Mouse (Mus musculus) left cerebral cortex, adult 11 months (tissue): ENCODE results near the gene Sae1.
"Not testable (repeated sequence)": the region's sequence is repeated elsewhere in the genome, so short reads cannot be mapped to it uniquely, and the experiment has no call there.

Experiments used
- DNase-seq: peaks from one replicate; pipeline ENCODE4 v3.0.0; 2022; ENCODE audit warnings: low spot score

Gene Sae1

DNA sequence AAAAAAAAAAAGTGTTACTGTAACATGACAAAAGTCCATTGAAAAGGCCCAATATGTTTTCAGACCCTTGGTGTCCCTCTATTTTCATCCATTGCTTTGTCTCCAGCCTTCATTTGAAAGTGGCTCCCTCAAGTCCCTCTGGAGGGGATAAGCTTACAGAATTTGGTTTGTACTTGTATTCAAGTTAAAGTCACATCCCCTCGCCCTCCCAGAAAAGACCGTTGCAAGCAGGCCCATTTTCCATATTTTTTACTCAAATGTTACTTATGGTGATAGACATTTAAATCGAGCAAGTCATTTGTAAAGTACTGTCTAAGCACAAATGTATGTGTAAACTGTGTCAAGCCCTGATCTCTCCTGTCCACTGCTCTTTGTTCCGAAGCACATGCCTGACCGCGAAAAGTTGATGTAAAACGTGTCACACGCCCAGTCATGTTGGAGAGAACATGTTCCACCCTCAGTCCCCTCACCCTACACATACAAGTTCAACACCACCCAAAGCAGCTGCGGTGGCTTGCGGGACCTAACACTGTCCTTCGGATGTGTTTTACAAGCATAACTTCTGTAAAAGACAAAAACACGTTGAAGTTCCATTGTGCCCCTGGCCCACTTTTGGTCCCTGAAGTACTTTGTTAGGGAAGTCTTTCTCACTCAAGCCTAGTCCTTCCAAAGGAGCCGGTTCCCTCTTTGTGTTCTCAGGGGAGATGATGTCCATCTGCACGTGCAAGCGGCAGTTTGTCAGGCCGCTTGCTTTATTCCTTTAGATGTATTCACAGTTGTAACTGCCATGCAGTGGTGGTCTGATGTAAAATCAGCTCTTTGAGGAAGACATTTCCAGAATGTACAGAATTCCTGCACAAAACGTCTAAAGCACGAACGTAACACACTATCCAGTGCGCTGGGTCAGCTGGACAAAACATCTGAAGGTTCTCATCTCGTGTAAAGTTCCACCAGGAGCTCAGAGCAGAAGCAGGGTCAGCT lies 15.7 kb upstream of the Sae1 start:
- DNase-seq = no peak

DNA sequence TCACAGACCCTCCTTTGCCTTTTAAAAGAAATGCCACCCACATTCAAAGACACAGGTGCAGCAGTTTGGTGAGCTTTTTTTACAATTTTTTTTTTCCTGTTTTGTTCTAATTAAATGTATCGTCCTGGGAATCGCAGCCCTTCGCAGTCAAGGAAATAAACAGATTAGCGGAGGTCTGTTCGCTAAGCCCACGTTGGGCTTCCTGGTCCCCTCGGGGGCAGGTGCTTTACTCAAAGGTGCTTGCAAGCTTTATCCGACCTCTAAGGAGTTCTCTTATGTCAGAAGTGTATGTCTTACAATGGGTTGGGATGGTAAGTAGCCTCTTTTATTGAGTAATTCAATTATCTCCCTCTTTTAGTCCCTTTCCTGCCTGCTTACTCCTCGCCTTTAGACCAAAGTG lies 14.8 kb upstream of the Sae1 start:
- DNase-seq = no peak

DNA sequence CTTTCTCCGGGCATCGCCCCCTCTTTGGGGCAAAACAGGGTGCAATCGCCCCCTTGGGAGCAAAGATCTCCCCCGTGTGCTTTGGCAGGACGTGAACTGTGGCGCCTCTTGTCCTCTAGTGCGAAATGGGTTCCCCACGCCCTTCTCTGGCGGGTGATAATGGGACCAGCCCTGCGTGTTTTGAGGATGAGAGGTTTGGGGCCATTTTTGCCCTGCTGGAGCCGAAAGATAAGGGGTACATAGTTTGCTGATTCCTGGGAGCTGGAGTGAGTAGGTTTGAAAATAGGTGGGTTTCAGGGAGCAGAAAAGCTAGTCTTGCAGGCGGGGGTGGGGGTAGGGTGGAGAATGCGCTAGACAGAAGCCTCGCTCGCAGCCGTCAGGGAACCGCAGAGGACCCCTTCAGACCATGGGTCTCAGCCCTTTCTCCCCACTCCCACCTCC lies 14.4 kb upstream of the Sae1 start:
- DNase-seq = no peak

DNA sequence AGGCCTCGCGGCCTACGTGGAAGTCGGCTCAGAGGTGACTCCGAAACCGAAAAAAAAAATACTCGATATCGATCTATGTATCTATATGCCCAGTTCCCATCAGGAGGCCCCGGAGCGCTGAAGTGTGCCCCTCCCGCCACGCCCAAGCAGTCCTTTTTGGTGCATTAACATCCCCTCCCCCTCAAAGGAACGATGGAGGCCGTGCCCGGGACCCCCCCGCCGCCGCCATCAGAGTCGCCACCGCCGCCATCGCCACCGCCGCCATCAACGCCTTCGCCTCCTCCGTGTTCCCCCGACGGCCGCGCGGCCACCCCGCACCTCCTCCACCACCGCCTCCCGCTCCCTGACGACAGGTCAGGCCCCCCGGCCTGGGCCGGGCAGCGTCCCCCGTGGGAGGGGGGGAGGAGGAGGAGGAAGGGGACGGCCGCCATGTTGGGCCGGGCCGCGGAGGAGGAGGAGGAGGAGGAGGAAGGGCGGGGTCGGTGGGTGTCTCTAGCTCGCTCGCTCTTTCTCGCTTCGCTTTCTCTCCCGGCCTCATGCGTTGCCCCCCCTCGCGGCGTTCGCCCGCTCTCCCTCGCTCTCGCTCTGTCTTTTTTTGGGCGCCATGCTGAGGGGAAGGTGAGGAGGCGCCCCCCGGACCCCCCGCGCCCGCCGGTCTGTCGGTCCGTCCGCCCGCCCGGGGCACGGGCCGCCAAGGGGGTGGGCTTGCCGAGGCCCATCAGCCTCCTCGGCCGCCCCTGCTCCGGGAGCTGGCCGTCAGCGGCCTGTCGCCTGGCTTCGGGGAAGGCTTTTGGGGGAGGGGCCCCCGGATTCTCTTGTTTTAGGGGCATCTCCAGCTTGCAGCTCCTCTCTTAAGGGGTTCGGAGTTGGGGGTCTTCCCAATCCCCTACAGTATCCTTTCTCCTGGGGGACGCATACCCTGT lies 13.3 kb upstream of the Sae1 start, which contains the start of gene Zc3h4:
Gene Zc3h4 (plus strand): TSS at position 222 of the 923 bp plus-strand sequence.
- peak; percentile 79 for DNase-seq

DNA sequence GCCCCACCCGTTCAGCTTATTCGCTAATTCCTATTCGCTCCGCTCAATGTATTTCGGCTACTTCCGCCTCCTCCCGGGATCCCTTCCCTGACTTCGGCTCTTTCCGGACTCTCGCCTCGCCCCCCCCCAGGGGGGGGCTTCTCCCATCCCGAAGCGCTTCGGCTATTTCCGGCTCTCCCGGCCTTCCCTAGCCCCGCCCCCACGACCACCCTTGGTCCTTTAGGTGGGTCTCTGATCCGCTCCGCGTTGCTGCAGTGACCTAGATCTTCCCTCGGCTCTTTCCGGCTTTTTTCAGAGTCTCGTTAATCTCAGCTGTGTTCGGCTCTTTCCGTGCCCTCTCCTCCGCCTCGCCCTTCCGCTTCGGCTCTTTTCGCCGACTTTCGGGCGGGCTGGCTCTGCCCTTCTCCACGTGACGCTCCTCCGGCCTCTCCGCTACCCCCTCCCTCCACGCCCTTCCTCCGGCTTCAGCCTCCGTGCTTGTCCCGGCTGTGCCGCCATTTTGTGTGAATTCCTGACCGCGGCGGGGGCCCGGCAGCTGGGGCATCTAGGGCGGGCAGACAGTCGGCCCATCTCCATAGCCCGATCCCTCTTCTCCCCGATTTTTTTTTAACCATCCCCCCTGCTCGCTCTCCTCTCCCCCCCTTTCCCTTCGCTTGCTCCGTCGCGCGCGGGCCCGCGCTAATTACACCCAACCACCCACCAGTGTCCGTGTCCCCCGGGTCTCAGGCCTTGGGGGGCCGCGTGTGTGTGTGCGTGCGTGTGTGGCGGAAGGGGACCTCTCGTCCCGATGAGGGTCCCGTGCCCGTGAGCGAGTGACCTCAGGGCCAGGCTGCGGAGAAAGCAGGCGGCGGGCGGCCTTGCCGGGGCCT lies 12.4 kb upstream of the Sae1 start:
- DNase-seq = peak; percentile 98

DNA sequence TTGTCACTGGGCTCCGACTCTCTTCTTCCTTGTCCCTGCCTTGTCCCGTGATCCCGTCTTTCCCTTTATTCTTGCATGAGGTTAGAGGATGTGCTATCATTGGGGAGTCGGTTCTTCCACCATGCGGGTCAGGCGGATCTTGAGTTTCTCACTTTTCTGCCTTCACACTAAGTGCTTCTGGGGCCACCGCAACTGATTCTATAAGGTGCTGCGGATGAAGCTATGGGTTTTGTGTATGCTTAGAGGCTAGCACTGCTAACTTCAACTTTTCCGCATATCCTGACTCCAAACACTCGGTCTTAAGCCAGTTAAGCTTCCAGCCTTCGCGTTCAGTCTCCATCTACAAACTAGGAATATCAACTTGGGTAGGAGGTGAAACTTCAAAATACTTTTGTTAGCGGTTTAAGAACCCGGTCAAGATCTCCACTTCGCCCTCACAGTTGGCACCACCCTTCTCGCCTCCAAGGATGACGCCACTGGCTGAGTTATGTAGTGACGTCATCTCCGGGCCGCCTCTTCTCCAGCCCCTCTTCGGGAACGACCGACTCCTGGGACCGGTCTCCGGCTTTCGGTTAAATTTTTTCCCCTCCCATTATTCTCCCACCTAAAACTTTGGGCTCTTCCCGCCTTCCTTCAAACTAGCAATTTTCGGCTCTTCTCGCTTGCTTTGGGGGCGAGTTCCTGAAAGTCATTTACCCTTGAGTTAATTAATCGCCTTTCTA lies 11.7 kb upstream of the Sae1 start:
- peak; percentile 90 for DNase-seq

DNA sequence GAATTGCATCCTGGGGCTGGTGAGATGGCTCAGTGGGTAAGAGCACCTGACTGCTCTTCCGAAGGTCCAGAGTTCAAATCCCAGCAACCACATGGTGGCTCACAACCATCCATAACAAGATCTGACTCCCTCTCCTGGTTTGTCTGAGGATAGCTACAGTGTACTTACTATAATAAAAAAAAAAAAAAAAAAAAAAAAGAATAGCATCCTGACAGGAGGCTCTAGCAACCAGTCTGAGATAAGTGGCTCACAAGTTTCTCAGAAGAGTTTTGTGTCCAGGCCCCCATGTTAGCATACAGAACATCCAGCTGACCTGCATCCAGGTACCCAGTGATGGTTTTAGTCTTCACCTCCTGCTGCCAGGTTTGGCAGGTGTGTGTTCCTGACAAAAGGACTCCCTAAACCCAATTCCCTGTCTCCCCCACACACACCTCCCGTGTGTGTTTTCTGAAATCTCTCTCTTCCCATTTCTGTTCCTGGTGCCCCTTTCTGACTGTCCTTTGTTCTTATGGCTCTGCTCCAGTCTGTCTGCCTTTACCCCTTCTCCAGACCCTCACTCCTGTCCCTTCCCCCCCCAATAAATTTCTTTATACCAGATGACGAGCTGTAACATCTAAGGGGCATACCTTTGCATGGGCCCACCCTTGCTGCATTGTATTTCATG lies 10.9 kb upstream of the Sae1 start:
- DNase-seq = no peak

DNA sequence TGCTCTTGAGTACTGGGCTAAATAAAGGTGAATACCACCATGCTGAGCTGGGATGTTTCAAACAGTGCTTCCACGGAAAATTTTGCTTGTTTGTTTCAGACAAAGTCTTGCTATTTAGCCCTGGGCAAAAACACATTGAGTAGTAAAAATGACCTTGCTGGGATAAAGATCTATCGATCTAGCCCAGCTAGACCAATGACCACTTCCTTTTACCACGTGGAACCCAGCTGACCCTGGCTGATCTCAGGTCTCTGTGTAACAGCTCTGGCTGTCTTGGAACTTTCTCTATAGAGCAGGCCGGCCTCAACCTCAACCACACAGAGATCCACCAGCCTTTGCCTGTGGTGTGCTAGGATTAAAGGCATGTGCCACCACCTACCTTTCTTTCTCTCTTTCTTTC lies 9.9 kb upstream of the Sae1 start:
- DNase-seq = no peak

DNA sequence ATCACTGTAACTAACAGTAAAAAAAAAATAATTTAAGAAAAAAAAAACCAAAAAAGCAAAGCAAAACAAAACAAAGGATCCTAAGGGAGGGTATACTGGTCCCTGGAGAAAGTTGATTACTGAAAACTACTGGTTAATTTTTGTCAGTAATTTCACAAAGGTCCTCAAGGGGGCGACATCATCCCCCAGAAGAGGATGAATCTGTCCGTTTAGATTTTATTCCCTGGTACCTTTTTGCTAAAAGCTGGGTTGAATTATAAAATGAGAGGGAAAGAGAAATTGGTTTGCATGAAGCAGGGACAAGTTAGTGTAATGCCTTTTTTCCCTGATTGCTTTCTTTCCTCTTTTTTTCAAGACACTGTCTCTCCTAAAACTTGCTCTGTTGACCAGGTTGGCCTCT lies 8.3 kb upstream of the Sae1 start:
- no peak for DNase-seq

DNA sequence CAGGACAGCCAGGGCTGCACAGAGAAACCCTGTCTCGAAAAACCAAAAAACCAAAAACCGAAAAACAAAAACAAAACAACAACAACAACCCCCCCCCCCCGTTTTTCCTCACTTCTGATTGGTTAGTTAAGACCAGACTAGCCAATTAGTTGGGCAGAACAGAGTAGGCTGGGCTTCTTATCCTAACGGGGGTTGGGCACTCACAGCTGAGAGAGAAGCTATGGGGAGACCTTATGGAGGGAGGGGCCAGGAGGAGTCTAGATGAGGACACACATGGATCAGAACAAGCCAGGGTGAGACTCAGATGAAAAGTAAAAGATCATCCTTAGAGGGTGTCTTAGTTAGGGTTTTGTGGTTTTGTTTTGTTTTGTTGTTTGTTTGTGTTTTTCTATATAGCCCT lies 5.3 kb upstream of the Sae1 start:
- DNase-seq = no peak

DNA sequence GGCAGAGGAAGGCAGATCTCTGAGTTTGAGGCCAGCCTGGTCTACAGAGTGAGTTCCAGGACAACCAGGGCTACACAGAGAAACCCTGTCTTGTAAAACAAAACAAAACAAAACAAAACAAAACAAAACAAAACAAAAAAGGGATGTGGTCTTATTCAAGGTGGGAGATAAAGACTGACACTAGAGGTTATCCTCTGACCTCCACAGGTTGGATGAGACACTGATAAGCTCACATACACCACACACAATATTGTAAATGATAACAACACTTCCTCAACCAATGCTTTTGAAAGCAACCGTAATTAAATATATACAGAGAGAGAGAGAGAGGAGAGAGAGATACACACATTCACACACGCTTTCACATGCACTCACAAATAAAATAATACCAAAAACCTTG lies 2.3 kb upstream of the Sae1 start:
- not testable (repeated sequence) for DNase-seq

DNA sequence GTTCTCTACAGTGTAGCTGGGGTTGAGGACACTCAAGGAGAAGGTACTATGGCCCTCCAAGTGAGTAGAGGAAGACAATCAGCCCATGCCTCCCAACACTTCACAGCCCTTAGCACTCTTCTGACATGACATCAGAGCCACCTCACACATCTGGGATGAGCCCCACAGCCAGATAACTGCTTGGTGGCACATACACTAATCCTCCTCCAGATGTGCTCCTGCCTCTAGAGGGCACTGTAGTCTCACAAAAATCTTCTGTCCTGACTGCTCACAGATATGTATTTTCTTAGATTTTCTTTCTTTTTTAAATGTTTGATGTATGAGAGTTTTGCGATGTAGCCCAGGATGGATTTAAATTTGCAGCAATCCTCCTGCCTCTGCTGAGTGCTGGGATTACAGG lies 11.1 kb downstream of the Sae1 start:
- DNase-seq = no peak

DNA sequence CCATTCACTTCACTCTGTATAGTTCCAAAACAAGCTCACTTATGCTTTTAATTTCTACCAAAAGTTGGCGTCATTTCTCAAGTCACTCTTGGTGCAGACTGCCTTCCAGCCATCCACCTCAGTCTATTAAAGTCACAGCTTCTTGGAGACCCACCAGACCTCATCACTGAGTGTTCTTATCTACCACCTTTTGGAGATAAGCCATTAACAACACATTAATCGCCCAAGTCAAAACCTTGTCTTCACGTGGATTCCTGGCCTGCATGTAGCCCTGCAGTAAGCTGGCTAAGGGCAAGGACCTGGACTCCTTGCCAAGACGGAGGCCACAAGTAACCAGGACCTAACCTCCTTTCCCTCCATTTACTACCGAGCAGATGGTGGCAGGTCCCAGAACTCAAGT lies 12.6 kb downstream of the Sae1 start:
- no peak for DNase-seq

DNA sequence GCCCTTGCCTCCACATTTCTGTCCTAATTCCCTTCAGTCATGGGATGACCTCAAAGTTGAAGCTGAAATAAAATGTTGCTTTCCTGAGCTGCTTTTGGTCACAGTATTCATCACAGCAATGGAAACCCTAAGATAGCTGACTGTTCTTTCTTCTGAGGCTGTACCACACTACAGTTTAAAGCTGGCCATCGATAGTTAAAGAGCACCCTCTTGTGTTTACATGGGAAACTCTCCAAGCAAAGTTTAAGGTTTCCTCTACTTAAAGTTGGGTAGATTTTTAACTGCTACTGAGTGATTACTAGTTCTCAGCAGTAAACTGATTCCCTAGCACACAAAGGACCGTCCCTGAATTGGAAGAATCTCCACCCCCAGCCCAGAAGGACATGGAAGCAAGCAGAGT lies 13.9 kb downstream of the Sae1 start:
- no peak for DNase-seq

DNA sequence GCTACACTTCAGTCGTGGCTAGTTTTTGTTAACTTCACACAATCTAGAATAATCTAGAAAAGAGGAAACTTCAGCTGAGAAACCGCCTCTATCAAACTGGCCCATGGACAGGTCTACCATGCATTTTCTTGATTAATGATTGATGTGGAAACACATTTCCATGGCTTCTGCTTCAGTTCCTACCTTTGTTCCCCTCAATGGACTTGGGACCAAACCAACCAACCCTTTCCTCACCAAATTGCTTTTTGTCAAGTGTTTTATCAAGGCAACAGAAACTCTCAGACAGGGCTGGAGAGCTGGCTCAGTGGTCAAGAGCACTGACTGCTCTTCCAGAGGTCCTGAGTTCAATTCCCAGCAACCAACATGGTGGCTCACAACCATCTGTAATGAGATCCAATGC lies 17.0 kb downstream of the Sae1 start:
- DNase-seq = no peak

DNA sequence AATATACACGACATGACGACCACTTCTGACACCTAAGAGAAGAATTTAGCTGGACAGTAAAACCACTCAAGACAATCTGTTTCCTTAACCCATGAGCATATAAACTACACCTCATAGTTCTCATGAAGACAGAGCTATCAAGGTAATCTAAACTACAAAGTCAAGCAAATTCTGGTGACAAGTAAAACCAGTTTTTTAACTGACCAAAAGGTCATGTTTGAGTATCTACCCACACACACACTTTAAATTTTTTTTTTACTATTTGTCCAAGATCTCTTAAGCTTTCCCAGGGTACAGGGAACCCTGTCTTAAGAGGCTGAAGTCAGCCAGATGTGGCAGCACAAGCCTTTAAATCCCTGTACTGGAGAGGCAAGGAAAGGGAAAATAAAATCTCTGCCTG lies 18.8 kb downstream of the Sae1 start:
- DNase-seq = no peak

DNA sequence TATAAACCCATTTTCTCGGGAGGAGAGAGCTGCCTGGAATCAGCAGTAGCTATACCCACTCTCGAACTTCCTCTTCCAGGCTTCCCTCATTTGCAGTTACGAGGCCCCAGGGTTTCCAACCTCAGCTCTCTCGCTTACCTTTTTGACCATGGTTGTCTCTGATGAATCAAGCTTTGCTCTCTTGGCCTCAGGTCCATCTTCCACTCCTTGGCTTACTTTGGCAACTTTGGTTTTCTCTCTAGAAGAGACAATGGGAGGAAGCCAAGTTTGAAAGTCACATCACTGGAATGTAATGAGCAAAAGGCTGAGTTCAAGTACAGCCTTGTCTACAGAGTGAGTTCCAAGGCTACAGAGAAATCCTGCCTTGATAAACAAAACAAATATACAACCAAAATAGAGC lies 20.9 kb downstream of the Sae1 start:
- DNase-seq = no peak

DNA sequence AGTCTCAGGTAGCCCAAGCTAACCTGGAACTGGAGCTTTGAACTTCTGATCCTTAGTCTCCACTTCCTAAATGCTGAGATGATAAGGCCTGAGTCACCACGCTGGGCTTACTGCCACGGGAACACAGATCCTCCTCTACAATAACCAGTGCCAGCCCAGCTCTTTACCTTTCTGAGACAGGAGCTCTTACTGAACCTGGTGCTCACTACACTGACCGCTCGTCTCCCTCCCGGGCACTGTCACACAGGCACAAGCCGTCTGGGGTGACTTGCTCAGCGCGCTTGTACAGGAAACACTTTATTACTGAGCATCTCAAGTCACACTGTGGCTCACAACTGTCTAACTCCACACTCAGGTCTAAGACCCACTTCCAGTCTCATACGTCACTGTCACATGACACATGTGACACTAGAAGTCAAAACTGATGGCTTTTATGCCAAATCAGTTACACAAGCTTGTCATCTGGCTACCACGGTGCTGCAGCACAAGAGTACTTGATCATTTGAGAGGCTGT lies 21.4 kb downstream of the Sae1 start:
- DNase-seq = no peak

DNA sequence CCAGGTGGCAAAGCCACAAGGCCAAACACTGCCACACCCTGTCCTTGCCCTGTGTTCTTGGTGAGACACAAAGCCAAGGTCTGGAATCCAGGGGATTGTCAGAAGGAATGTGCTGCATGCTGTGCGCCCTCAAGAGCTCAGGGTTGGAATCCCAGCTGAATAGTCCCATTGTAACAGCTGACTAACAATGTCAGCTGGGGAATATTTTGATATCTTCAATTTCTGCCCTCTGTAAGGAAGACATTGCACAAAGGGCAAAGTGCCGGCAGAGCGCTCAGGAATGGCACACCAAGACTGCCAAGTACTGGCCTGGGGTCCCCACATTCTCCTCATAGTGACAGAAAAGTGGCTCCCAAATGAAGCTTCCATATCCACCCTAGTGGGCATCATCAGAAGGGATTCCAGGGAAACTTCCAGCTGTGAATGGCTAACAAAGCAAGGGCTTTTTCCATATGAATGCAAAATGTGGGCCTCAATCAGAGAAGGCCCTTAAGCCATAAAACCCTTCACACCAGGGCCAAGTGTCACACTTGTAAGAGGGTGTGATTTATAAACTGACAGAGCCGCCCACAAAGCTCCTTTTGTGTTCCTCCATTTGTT lies 22.6 kb downstream of the Sae1 start:
- no peak for DNase-seq

DNA sequence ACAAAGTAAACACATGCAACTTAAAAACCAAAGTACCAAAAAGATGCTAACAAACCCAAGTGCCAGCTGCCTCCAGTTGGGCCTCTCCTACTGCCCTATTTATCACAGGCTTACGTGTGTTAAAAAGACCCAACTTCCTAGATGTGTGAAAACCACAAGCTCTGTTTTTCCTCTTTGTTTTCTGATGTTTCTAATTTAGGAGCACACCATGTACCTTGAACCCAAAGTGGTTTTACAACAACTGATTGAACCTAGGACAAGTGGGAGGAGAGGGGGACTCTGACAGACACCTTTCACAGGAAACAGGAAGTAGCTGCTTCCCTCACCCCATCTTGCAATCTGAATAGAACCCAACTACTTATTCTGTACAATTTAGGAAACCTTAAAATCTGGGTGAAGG lies 23.3 kb downstream of the Sae1 start:
- DNase-seq = no peak
